Mouse (Mus musculus) CH12.LX (cell line): ENCODE measurements at regions not wholly inside any gene's neighbourhood (a gene's known extent, or its start where the extent isn't known, plus 50 kb on each side); places are given as distances from the start of the nearest gene placed in this dataset.

Experiments used
- DNase-seq: peaks from one replicate; pipeline ENCODE4 v3.0.0-alpha.2; 2013; ENCODE audit errors: extremely low read depth
- H3K27ac ChIP-seq: 2 replicates; pipeline ENCODE4 v1.5.1; 2012; ENCODE audit warnings: low read depth, mild to moderate bottlenecking, control low read depth, moderate library complexity; ENCODE audit not compliant: insufficient read depth
- H3K27me3 ChIP-seq: replicated peaks from 2 replicates; pipeline ENCODE3; 2012; ENCODE audit warnings: inconsistent platforms
- H3K36me3 ChIP-seq, 2 experiments: replicated peaks in 1 of 2; 2 replicates each; pipeline versions ENCODE3 to v1.6.1; 2012; ENCODE audit warnings: inconsistent platforms in 1 of 2, low read length in 1 of 2, mild to moderate bottlenecking in 1 of 2, mixed read lengths in 1 of 2, moderate library complexity in 1 of 2; ENCODE audit not compliant: control insufficient read depth in 1 of 2, insufficient read depth in 1 of 2
- H3K4me1 ChIP-seq, 2 experiments: 2 replicates each; pipeline ENCODE4 v1.6.1; 2012; ENCODE audit warnings: inconsistent platforms in 1 of 2, moderate library complexity in 1 of 2; ENCODE audit not compliant: insufficient read depth in 2 of 2, control insufficient read depth in 1 of 2
- H3K4me2 ChIP-seq: 2 replicates; pipeline ENCODE4 v1.6.1; 2012; ENCODE audit warnings: low read depth, mild to moderate bottlenecking, control low read depth; ENCODE audit not compliant: poor library complexity, insufficient read depth, severe bottlenecking
- H3K4me3 ChIP-seq, 3 experiments: fragments of 150-350 bp in 1 of 3; sonication (generic) in 1 of 3; replicated peaks in 1 of 3; 2 replicates each; pipeline versions ENCODE3 to v1.5.1; 2011 to 2012; ENCODE audit warnings: low read depth in 2 of 3, low read length in 2 of 3, mild to moderate bottlenecking in 2 of 3, moderate library complexity in 2 of 3, control low read depth in 1 of 3, improper control_type of control experiment in 1 of 3, inconsistent platforms in 1 of 3, mixed read lengths in 1 of 3; ENCODE audit not compliant: poor library complexity in 1 of 3
- H3K79me2 ChIP-seq: replicated peaks from 2 replicates; pipeline ENCODE4 v1.6.1; 2012; ENCODE audit warnings: mild to moderate bottlenecking, moderate library complexity; ENCODE audit not compliant: control insufficient read depth, poor library complexity, insufficient read depth, severe bottlenecking; ENCODE audit errors: extremely low read depth
- H3K9ac ChIP-seq: 2 replicates; pipeline ENCODE4 v1.6.1; 2012; ENCODE audit warnings: low read depth, mild to moderate bottlenecking, control low read depth, moderate library complexity; ENCODE audit not compliant: insufficient read depth
- H3K9me3 ChIP-seq: replicated peaks from 2 replicates; pipeline ENCODE3; 2012; ENCODE audit warnings: low read length, inconsistent platforms, mixed read lengths
- BHLHE40 ChIP-seq: IDR thresholded peaks from 2 replicates; pipeline ENCODE4 v1.6.1; 2011; ENCODE audit warnings: mild to moderate bottlenecking, low read depth, low read length, improper control_type of control experiment
- CHD2 ChIP-seq: IDR thresholded peaks from 2 replicates; pipeline ENCODE4 v1.6.1; 2011; ENCODE audit warnings: low read length, improper control_type of control experiment
- EP300 ChIP-seq: IDR thresholded peaks from 2 replicates; pipeline ENCODE4 v1.6.1; 2011; ENCODE audit warnings: low read length, improper control_type of control experiment
- ETS1 ChIP-seq: conservative IDR thresholded peaks from 2 replicates; pipeline ENCODE4 v1.6.1; 2012; ENCODE audit warnings: low read depth, mild to moderate bottlenecking, inconsistent platforms, low read length, improper control_type of control experiment, moderate library complexity
- MAX ChIP-seq: IDR thresholded peaks from 2 replicates; pipeline ENCODE4 v1.6.1; 2011; ENCODE audit warnings: low read length, improper control_type of control experiment
- MAZ ChIP-seq: IDR thresholded peaks from 2 replicates; pipeline ENCODE4 v1.6.1; 2012; ENCODE audit warnings: low read depth, mild to moderate bottlenecking, inconsistent platforms, low read length, improper control_type of control experiment, moderate library complexity
- MEF2A ChIP-seq: IDR thresholded peaks from 2 replicates; pipeline ENCODE4 v1.6.1; 2014; ENCODE audit warnings: low read depth, mild to moderate bottlenecking, inconsistent platforms, low read length, improper control_type of control experiment, borderline replicate concordance
- MYC ChIP-seq: IDR thresholded peaks from 2 replicates; pipeline ENCODE4 v1.6.1; 2011; ENCODE audit warnings: low read depth, mild to moderate bottlenecking, improper control_type of control experiment, low read length
- NELFE ChIP-seq: IDR thresholded peaks from 2 replicates; pipeline ENCODE4 v1.6.1; 2011; ENCODE audit warnings: low read depth, low read length, improper control_type of control experiment
- NRF1 ChIP-seq: IDR thresholded peaks from 2 replicates; pipeline ENCODE4 v1.6.1; 2014; ENCODE audit warnings: low read depth, mild to moderate bottlenecking, inconsistent platforms, low read length, improper control_type of control experiment, moderate library complexity
- POLR2A ChIP-seq: IDR thresholded peaks from 2 replicates; pipeline ENCODE4 v1.6.1; 2011; ENCODE audit warnings: low read depth, mild to moderate bottlenecking, improper control_type of control experiment, low read length
- POLR2AphosphoS2 ChIP-seq: IDR thresholded peaks from 2 replicates; pipeline ENCODE4 v1.6.1; 2011; ENCODE audit warnings: low read depth, low read length, improper control_type of control experiment
- TBP ChIP-seq: conservative IDR thresholded peaks from 2 replicates; pipeline ENCODE4 v1.6.1; 2011; ENCODE audit warnings: low read depth, low read length, improper control_type of control experiment
- TCF12 ChIP-seq: IDR thresholded peaks from 2 replicates; pipeline ENCODE4 v1.6.1; 2014; ENCODE audit warnings: low read depth, mild to moderate bottlenecking, inconsistent platforms, low read length, improper control_type of control experiment
- UBTF ChIP-seq: IDR thresholded peaks from 2 replicates; pipeline ENCODE4 v1.6.1; 2012; ENCODE audit warnings: low read depth, mild to moderate bottlenecking, inconsistent platforms, low read length, improper control_type of control experiment, moderate library complexity
- USF1 ChIP-seq: IDR thresholded peaks from 2 replicates; pipeline ENCODE4 v1.6.1; 2014; ENCODE audit warnings: low read depth, mild to moderate bottlenecking, inconsistent platforms, low read length, improper control_type of control experiment
- ZC3H11A ChIP-seq: IDR thresholded peaks from 2 replicates; pipeline ENCODE4 v1.6.1; 2012; ENCODE audit warnings: low read depth, mild to moderate bottlenecking, inconsistent platforms, low read length, improper control_type of control experiment
- ZMIZ1 ChIP-seq: IDR thresholded peaks from 2 replicates; pipeline ENCODE4 v1.6.1; 2012; ENCODE audit warnings: low read depth, mild to moderate bottlenecking, inconsistent platforms, low read length, improper control_type of control experiment
- dilution Hi-C: fragments of 300-500 bp; cut with MboI; formaldehyde crosslinking; loops from 2 replicates; pipeline ENCODE4 v1.14.3; 2020; ENCODE audit warnings: low sequenced_read_pairs; ENCODE audit not compliant: extremely low pct_unique_long_range_greater_than_20kb, extremely low pct_ligation_motif_present
- in situ Hi-C: fragments of 300-500 bp; cut with MboI; formaldehyde crosslinking; loops from 3 replicates; pipeline ENCODE4 v1.14.3; 2019; ENCODE audit warnings: low sequenced_read_pairs, low pct_ligation_motif_present, low pct_unique_long_range_greater_than_20kb, mixed read lengths

DNA sequence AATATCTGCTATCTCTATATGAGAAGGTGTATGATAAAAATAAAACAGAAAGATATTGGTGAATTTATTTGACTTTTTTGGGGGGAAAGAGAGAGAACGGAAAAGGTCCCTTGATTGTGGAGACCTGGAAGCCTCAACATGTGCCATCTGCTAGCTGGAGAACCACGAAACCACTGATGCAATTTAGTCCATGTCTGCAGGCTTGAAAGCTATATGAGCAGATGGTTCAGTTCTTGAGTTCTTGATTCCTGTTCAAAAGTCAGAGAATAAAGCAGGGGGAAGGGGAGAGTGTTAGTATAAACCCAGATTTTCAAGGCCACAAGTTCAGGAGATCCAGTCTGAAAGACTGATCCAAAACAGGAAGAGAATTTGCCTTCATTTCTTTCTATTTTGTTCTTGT lies 1199.5 kb upstream of the Zeb2 start:
- dilution Hi-C loops: no loop called here
- H3K4me3 ChIP-seq: no peak overlapping the region
- in situ Hi-C loops: no loop called here
- peak; percentile 48; the same call in 1 of the 2 replicates for TF ChIP-seq MYC
- no peak for TF ChIP-seq ETS1
- no peak for TF ChIP-seq USF1
- TF ChIP-seq EP300: peak; percentile 46
- TF ChIP-seq MAX: 0 out of 2 replicates have a peak, but pooled peaks have one; percentile 19
- TF ChIP-seq BHLHE40: peak; percentile 44
- 0 out of 2 replicates have a peak, but pooled peaks have one; percentile 23 for TF ChIP-seq TBP
- no peaks in the 10 kb centered on the region for H3K79me2 ChIP-seq
- no peak overlapping the region for H3K4me2 ChIP-seq
- peaks cover 2 to 30% of the 10 kb centered on the region in 2 experiments; a peak in 3 of 4 replicates for H3K4me1 ChIP-seq
- no peaks in the 10 kb centered on the region for H3K27me3 ChIP-seq
- no peak overlapping the region for H3K27ac ChIP-seq
- H3K9me3 ChIP-seq: no peaks in the 10 kb centered on the region
- no peaks in the 10 kb centered on the region for H3K36me3 ChIP-seq
- peak; percentile 44 for DNase-seq
- H3K9ac ChIP-seq: no peak overlapping the region

DNA sequence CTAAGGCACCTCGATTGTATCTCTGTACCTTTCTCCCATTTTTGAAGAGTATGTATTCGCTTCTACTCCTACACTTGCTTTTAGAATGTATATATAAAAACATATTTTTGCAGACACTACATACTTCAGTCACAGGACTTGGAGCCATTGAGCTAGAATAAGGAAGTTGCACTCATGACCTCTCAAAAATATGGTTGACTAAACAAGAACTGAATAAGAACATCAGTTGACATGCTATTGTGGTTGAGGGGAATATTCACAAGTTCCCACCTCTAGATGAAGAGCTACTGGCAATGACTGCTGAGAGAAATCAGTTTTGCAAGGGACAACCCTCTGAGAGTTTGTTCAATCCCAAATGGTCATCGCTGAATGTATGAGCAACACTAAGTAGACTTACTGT lies 1198.0 kb upstream of the Zeb2 start:
- Histone ChIP-seq H3K27me3 (no peaks in the 10 kb centered on the region), H3K79me2 (no peaks in the 10 kb centered on the region), H3K27ac (no peak overlapping the region), H3K4me3 (no peak overlapping the region), H3K4me2 (no peak overlapping the region), H3K36me3 (no peaks in the 10 kb centered on the region), H3K4me1 (peaks cover 2 to 33% of the 10 kb centered on the region in 2 experiments; a peak in 3 of 4 replicates), H3K9me3 (no peaks in the 10 kb centered on the region), H3K9ac (no peak overlapping the region)
- in situ Hi-C loops: no loop called here
- dilution Hi-C loops: no loop called here
- peak; percentile 36 for DNase-seq
- TF ChIP-seq NRF1: no peak
- no peak for TF ChIP-seq CHD2
- TF ChIP-seq TCF12: no peak
- no peak for TF ChIP-seq ZC3H11A
- TF ChIP-seq NELFE: no peak
- no peak for TF ChIP-seq MAZ
- TF ChIP-seq MEF2A: no peak
- no peak for TF ChIP-seq UBTF
- TF ChIP-seq POLR2A: no peak
- no peak for TF ChIP-seq ZMIZ1
- no peak for TF ChIP-seq POLR2AphosphoS2
